Mouse (Mus musculus) adrenal gland, postnatal 25 days (tissue): ENCODE measurements around the gene Amacr. TPM values are rescaled to one million over a fixed set of nuclear protein-coding genes. Genes with fewer than 3 reads are reported as not detected.
"Not testable (repeated sequence)": the region's sequence is repeated elsewhere in the genome, so short reads cannot be mapped to it uniquely, and the experiment has no call there.

ENCODE experiments used
- DNase-seq: peaks from one replicate; pipeline ENCODE4 v3.0.0; 2021; ENCODE audit warnings: mixed read lengths
- total RNA-seq: library from RNA; stranded (reverse); gene quantifications from 2 replicates; pipeline ENCODE4 v1.2.3, GENCODE M21; 2021

The Amacr gene
- total RNA-seq, 1 experiment from 2014 or later: 22.2 TPM

GRCm38 (mm10) chr15:10986477-10986876 lies 4.9 kb downstream of the Amacr start:
- not testable (repeated sequence) for DNase-seq

GRCm38 (mm10) chr15:10990411-10990810 lies 8.9 kb downstream of the Amacr start:
- no peak for DNase-seq

GRCm38 (mm10) chr15:10991566-10991965 lies 10.0 kb downstream of the Amacr start:
- no peak for DNase-seq

- DNase-seq: no peak
Observed at GRCm38 (mm10) chr15:10999832-11000231, 18.3 kb downstream of the Amacr start.

- DNase-seq: no peak
Observed at GRCm38 (mm10) chr15:11000421-11000820, 18.9 kb downstream of the Amacr start, which contains the start of gene Slc45a2. TSS of gene Slc45a2 (plus strand) at chr15:11000721.

- no peak for DNase-seq
Observed at GRCm38 (mm10) chr15:11003791-11004190, 22.2 kb downstream of the Amacr start.

- no peak for DNase-seq
Observed at GRCm38 (mm10) chr15:11004646-11005045, 23.1 kb downstream of the Amacr start.

- DNase-seq: no peak
Observed at GRCm38 (mm10) chr15:11008756-11009155, 27.2 kb downstream of the Amacr start.

GRCm38 (mm10) chr15:11010976-11011548 lies 29.5 kb downstream of the Amacr start:
- DNase-seq: no peak

GRCm38 (mm10) chr15:11014931-11015330 lies 33.4 kb downstream of the Amacr start:
- no peak for DNase-seq

GRCm38 (mm10) chr15:11026801-11027561 lies 45.4 kb downstream of the Amacr start:
- no peak for DNase-seq

- no peak for DNase-seq
Observed at GRCm38 (mm10) chr15:11030188-11030587, 48.6 kb downstream of the Amacr start.

GRCm38 (mm10) chr15:11035947-11036474 lies 54.5 kb downstream of the Amacr start:
- DNase-seq: no peak

GRCm38 (mm10) chr15:11036535-11037375 lies 55.2 kb downstream of the Amacr start:
- no peak for DNase-seq

- DNase-seq: no peak
Observed at GRCm38 (mm10) chr15:11037376-11037695, 55.8 kb downstream of the Amacr start.

- no peak for DNase-seq
Observed at GRCm38 (mm10) chr15:11037711-11038110, 56.2 kb downstream of the Amacr start, which contains the start of gene Rxfp3. TSS of gene Rxfp3 (minus strand) at chr15:11037991.

- DNase-seq: no peak
Observed at GRCm38 (mm10) chr15:11038476-11038875, 56.9 kb downstream of the Amacr start.

- no peak for DNase-seq
Observed at GRCm38 (mm10) chr15:11040067-11040466, 58.5 kb downstream of the Amacr start.

- no peak for DNase-seq
Observed at GRCm38 (mm10) chr15:11041229-11041628, 59.7 kb downstream of the Amacr start.

GRCm38 (mm10) chr15:11042828-11043227 lies 61.3 kb downstream of the Amacr start:
- DNase-seq: no peak
